Mouse (Mus musculus) C2C12 (cell line): ENCODE measurements at regions not wholly inside any gene's neighbourhood (a gene's known extent, or its start where the extent isn't known, plus 50 kb on each side); places are given as distances from the start of the nearest gene placed in this dataset.

Source experiments
- H3K27me3 ChIP-seq: one replicate; pipeline ENCODE4 v1.6.1; 2011; ENCODE audit not compliant: control insufficient read depth, insufficient read depth, insufficient read length
- H3K36me3 ChIP-seq: one replicate; pipeline ENCODE4 v1.6.1; 2011; ENCODE audit not compliant: control insufficient read depth, insufficient read depth
- H3K4me3 ChIP-seq: one replicate; pipeline ENCODE4 v1.5.1; 2011; ENCODE audit warnings: mild to moderate bottlenecking, control low read depth; ENCODE audit not compliant: poor library complexity, insufficient read depth, severe bottlenecking
- H3K79me2 ChIP-seq: one replicate; pipeline ENCODE4 v1.6.1; 2011; ENCODE audit not compliant: control insufficient read depth, insufficient read depth
- H3K79me3 ChIP-seq: one replicate; pipeline ENCODE4 v1.6.1; 2011; ENCODE audit warnings: low read depth, control low read depth
- H3ac ChIP-seq: one replicate; pipeline ENCODE3; 2011; ENCODE audit warnings: low read depth; ENCODE audit not compliant: control insufficient read depth, insufficient read length
- CEBPB ChIP-seq: IDR thresholded peaks from one replicate; pipeline ENCODE4 v1.6.1; 2011; ENCODE audit warnings: low read depth, mild to moderate bottlenecking, control low read depth, moderate library complexity
- CTCF ChIP-seq: IDR thresholded peaks from one replicate; pipeline ENCODE4 v1.5.1; 2011; ENCODE audit not compliant: control insufficient read depth, insufficient read depth, insufficient read length
- FOSL1 ChIP-seq: IDR thresholded peaks from one replicate; pipeline ENCODE4 v1.8.0; 2011; ENCODE audit warnings: mild to moderate bottlenecking, low read length; ENCODE audit not compliant: poor library complexity, insufficient read depth, severe bottlenecking
- MAX ChIP-seq: IDR thresholded peaks from one replicate; pipeline ENCODE4 v1.6.1; 2011; ENCODE audit warnings: mild to moderate bottlenecking, control low read depth
- MYOD1 ChIP-seq: IDR thresholded peaks from one replicate; pipeline ENCODE4 v1.6.1; 2011; ENCODE audit warnings: low read depth; ENCODE audit not compliant: control insufficient read depth, insufficient read length
- MYOG ChIP-seq: IDR thresholded peaks from one replicate; pipeline ENCODE4 v1.6.1; 2011; ENCODE audit not compliant: control insufficient read depth, insufficient read length; ENCODE audit errors: extremely low read depth
- USF1 ChIP-seq: IDR thresholded peaks from one replicate; pipeline ENCODE4 v1.6.1; 2011; ENCODE audit warnings: low read depth, mild to moderate bottlenecking, control low read depth, moderate library complexity

GRCm38 (mm10) chr14:67153621-67154020 is 1144.6 kb upstream of the Gulo start:
- TF ChIP-seq FOSL1 (no peak), MYOG (no peak), CTCF (no peak), CEBPB (no peak), USF1 (no peak), MAX (no peak), MYOD1 (no peak)
- no peaks in the 10 kb centered on the region for H3K79me3 ChIP-seq
- no peak overlapping the region for H3K4me3 ChIP-seq
- no peaks in the 10 kb centered on the region for H3K36me3 ChIP-seq
- peaks cover 3% of the 10 kb centered on the region for H3K27me3 ChIP-seq
- no peak overlapping the region for H3ac ChIP-seq
- no peaks in the 10 kb centered on the region for H3K79me2 ChIP-seq

- Histone ChIP-seq H3K79me2 (no peaks in the 10 kb centered on the region), H3ac (no peak overlapping the region), H3K79me3 (no peaks in the 10 kb centered on the region), H3K36me3 (no peaks in the 10 kb centered on the region), H3K27me3 (peaks cover 3% of the 10 kb centered on the region), H3K4me3 (no peak overlapping the region)
- TF ChIP-seq CTCF, result peak; percentile 6
- no peak for TF ChIP-seq FOSL1
These were observed 1141.0 kb upstream of the Gulo start for GRCm38 (mm10) chr14:67149961-67150471.

- Histone ChIP-seq H3K79me2 (no peaks in the 10 kb centered on the region), H3ac (no peak overlapping the region), H3K36me3 (no peaks in the 10 kb centered on the region), H3K79me3 (no peaks in the 10 kb centered on the region), H3K4me3 (no peak overlapping the region), H3K27me3 (peaks cover 3% of the 10 kb centered on the region)
- no peak for TF ChIP-seq CTCF
- TF ChIP-seq FOSL1, result no peak
- no peak for TF ChIP-seq MAX
- TF ChIP-seq MYOG, result no peak
- no peak for TF ChIP-seq CEBPB
- no peak for TF ChIP-seq MYOD1
- TF ChIP-seq USF1, result no peak
These were observed 1140.1 kb upstream of the Gulo start for GRCm38 (mm10) chr14:67149091-67149490.

GRCm38 (mm10) chr14:67146602-67147001 is 1137.6 kb upstream of the Gulo start:
- Histone ChIP-seq H3K36me3 (no peaks in the 10 kb centered on the region), H3K4me3 (no peak overlapping the region), H3K79me3 (no peaks in the 10 kb centered on the region), H3K27me3 (peaks cover 3% of the 10 kb centered on the region), H3ac (no peak overlapping the region), H3K79me2 (no peaks in the 10 kb centered on the region)
- no peak for TF ChIP-seq MYOD1
- no peak for TF ChIP-seq MAX
- no peak for TF ChIP-seq USF1
- no peak for TF ChIP-seq CTCF
- no peak for TF ChIP-seq CEBPB
- no peak for TF ChIP-seq MYOG
- TF ChIP-seq FOSL1, result no peak

- Histone ChIP-seq H3K36me3 (no peaks in the 10 kb centered on the region), H3ac (no peak overlapping the region), H3K4me3 (no peak overlapping the region), H3K27me3 (peaks cover 5% of the 10 kb centered on the region), H3K79me2 (no peaks in the 10 kb centered on the region), H3K79me3 (no peaks in the 10 kb centered on the region)
- no peak for TF ChIP-seq CTCF
- TF ChIP-seq MYOD1, result no peak
- no peak for TF ChIP-seq USF1
- TF ChIP-seq MAX, result no peak
- TF ChIP-seq CEBPB, result no peak
- no peak for TF ChIP-seq MYOG
- no peak for TF ChIP-seq FOSL1
These were observed 1136.0 kb upstream of the Gulo start for GRCm38 (mm10) chr14:67145046-67145445.

GRCm38 (mm10) chr14:67144461-67144985 is 1135.5 kb upstream of the Gulo start:
- Histone ChIP-seq H3K79me3 (no peaks in the 10 kb centered on the region), H3K79me2 (no peaks in the 10 kb centered on the region), H3ac (no peak overlapping the region), H3K4me3 (no peak overlapping the region), H3K27me3 (peaks cover 5% of the 10 kb centered on the region), H3K36me3 (no peaks in the 10 kb centered on the region)
- TF ChIP-seq CEBPB (no peak), USF1 (no peak)
